Mouse (Mus musculus): Measurements from ENCODE around the gene Nisch.

Nisch gene

DNA sequence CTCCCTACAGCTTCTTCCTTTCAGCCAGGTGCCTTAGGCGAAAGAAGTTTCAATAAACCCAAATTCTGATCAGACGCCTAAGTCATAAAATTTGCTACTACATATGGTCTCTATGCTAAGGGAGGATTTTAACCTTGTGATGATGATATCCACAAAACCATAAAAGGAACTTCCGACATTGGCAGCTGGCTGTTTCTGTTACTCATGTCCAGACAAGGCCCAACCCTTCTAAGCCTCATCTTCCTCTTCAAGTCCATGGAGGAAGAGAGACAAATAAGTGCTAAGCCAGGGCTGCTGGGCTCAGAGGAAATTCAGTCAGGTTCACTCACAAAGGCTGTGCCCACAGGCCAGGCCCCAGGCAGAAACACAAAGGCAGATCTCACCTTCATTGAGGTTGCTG is 27.4 kb downstream of the Nisch start:
- DNase-seq, result no peak

DNA sequence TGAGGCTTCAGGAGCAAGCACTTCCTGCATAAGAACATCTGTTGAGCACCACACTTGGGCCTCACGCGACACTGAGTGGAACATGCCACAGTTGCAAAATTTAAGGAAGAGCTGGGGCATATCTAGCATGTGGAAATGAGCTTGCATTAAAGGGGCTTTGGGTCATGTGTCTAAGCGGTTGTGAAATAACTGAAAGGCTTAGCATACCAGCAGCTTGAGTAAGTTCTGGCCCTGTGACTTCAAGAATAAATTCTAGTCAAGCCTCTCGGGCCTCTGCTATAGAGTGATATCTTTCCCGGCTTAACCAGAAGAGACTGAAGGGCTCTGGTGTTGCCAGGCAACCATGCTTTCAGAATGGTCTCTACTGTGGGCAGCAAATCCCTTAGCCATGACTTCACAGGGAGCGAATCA is 28.0 kb downstream of the Nisch start:
- DNase-seq, result no peak

DNA sequence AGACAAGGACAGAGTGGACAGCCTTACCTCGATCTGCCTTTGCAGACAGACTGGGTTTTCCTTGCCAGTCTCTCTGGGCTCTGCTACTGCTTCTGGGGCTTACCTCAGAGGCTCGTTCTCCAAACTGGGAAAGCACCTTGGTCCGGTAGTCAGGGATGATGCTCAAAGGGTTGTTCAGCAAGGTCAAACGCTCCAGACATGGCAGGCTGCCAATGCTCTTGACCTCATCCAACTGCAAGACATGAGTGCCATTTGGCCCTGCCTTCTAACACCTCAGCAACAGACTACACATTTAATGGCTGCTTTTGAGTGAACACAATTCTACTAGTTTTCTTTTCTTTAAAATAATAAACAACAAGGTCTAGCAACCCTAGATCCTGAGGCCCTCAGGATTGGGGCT is 30.1 kb downstream of the Nisch start:
- peak; percentile 48 to 51 for DNase-seq

DNA sequence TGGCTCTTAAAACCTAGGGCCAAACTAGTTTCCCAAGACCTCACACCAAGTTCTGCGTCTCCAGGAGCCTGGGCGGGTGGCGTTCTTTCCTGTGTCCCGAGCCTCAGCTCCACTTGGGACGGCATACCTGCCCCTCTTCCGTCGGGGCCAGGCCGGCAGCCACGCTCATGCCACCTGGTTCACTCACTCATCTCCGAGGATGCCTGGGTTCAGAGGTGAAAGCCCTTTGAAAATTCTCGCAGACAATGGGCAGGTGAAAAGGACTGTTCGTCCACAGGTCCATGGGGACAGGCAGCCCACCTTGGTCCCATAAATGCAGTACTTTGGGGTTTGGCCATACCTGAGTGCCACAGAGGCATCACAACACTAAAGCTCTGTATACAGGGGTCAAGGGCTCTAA is 32.6 kb downstream of the Nisch start:
- DNase-seq, result no peak

DNA sequence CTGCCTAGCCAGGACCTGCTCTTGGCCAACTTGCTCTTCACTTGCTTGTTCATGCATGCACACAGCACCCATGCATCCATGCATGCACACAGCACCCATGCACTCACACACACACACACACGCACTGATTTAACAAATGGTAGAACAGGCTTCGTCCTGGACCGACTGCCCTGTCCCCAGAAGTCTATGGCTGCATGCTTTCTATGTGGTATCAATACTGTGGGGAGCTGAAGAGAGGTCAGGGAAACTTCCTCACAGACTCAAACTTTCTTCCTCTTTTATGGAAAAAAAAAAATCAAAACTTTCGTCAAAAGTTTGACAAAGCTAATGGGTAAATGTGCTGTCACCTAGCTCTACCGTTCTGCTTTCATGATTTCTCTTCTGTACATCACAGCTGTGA is 33.2 kb downstream of the Nisch start:
- DNase-seq, result no peak

DNA sequence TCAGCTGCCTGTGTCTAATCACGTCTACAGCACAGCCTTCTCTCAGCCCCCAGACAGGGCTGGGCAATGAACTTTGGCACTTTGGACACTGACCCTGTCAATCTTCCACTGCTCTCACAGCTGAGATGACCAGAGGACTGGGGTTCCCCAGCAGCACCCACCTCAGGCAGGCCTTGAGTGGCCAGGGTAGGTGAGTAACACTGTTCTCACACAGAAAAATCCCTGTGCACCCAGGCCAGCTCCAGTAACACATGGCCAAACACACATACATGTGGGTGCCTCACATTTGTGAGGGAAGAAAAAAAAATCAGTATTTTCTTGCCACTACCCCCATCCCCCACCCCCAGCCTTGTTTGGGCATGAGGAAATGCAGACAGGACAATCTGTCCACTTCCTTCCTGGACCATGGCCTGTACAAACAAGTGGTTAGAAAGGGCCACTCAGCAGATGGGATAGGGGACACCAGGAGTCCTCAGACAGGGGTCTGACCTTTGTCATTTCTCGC is 33.9 kb downstream of the Nisch start:
- no peak for DNase-seq

DNA sequence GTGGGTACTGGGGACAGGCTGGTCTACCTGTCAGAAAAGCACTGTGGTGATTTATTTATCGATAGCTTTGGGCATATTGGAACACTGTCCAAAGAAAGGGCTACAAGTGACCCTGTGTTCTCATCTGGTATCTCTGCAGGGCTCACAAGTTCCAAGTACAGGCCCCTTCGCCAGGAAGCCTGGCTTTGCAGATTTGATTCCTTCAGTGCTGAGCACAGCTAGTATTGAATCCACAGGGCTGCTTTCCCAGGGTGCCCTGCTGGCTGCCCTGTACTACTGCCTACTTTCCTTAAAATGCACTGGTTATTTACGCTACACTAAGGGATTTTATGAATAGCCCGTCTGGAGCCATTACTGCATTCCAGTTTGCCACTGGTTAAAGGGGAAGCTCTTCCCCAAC is 35.2 kb downstream of the Nisch start:
- no peak for DNase-seq

DNA sequence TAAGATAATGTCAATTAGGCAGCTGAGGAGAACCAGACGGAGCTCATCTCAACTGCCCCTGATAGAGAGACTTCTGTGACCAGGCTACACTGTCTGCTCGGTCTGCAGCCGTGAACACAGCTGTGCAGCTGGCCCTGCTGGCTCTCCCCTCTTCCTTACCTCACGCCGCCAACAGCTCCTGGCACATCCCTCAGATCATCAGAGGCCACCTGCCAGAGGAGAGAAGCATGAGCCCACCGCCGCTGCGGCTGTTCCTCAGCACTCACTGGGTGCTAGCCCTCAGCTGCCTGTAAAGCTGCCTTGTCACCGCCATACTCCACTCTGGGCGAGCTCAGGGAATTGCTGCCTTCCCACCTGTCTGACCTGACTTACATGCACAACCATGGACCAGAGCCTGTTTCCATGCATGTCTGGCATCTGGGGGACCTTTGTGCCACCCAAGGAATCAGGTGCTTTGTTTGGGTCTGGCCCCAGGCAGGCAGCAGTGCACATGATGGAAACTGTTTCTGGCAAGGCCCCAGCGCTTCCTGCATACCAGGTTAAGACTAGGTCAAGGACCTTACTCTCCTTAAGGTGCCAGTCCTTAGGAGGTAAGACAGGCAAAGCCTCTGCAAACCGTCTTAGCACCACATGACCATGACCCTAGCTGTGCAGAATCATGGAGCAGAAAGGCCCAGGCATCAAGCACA is 36.9 kb downstream of the Nisch start:
- peak in 1 of 2 experiments; percentile 55 for DNase-seq

DNA sequence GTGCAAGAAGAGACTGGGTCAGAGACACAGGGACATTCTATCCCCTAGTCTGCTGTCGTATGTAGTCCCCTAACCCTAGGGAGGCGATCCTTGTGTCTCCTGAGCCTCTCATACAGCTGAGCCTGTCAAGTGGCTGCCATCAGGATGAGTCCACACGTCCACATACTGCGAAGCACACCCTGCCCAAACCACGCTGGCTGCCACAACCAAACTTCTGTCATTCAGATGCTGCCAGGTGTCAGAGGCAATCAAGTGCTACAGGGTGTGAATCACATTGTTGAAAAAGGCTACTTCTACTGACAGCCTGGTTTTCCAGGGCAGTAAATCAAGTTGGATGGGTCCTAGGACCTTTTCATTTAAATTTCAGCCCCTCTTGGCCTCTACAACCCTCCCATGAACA is 39.0 kb downstream of the Nisch start:
- DNase-seq, result no peak

DNA sequence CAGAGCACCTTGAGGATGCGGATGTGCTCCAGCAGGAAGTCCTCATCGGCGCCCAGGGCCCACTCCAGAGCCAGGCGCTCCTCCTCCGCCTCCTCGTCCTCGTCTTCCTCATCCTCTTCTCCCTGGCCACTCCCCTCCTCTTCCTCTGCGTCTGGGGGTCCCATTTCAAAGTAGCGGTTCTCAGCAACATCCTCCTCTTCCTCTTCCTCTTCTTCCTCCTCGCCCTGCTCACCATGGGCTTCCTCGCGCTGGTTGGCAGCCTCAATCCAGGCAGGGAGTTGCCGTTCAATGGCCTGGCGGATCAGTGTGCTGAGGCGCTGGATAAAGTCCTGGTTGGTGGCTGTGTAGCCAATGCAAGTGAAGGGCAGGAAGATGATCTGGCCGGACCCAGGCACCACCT is 39.5 kb downstream of the Nisch start:
- DNase-seq, result no peak

DNA sequence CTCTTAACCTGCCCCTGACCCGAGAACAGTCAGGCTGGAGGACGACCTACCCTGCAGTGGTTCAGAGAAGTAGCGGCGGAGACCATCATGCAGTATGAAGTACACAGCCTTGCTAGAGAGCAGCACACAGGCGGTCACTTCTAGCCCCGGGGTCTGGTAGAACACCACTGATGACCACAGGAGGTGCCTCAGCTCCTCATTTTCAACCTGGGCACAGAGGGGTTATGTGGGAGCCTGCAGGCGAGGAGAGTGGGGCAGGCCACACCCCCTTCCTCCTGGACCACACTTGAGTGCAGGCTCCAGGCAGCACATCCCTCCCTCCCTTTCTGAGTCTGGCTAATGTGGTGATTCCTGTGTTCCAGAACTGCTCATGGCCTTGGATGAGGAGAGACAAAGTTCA is 43.2 kb downstream of the Nisch start:
- no peak for DNase-seq

DNA sequence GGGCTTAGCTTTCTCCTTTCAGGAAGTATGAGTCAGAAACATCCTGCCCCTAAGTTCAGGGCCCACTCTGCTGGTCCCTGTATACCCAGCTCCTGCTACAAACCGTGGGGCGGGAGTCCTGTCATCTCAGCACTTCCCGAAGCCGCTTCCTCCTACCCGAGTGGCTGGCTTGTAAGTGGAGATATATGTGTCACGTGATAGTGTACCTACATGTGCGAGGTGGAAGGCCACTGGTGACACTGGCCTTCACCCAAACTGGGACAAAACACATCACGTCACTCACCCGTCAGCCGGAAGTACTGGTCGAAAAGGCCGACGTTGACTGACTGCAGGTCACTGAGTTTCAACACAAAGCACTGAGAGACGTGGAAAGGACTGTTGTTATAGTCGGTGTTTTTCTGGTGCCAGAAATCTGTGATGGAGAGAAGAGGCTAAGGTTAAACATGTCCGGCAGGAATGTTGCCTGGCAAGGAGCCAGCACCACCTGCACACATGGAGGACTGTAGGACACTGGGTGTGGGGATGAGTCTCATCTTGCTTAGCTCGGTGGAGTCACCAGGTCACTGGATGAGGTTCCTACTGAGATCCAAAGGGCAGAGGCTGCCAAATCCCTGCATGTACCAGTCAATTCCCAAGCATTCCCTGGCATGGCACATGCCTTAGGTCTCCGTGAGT is 43.8 kb downstream of the Nisch start:
- DNase-seq, result peak; percentile 67 to 68

DNA sequence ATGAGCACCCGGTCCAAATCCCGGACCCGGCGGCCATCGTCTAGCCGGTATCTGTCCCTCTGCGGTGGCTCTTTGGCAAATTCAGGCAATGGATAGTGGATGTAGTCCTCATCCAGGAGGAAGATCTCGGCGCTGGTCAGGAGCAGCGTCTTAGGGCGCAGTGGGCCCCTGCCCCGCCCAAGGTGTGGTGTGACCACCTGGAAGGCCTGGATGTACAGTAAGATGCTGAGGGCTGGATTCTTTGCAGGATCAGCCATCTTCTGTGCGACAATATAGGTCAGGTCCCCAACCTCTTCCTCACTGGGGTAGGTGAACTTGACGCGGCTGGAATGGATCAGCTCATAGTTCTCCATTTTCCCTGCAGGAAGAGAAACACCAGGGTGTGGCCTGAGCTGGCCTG is 44.9 kb downstream of the Nisch start:
- no peak for DNase-seq

DNA sequence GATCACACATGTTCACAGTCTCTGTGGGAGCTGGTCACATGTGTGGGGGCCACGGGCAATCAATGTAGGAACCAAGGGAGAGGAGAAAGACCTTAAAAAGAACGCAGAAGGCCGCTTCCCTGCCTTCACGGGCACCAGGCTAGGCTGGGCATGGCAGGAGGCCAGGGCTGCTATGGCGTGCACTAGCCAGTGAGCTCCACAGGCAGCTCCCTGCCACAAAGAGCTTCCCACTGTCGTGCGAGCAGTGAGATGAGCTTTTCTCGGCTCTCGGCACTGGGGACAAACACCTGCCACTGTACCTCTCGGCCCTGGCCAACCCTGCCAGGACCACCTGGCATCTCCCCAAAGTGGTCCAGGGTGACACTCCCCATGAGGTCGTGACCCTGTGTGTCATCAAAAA is 45.4 kb downstream of the Nisch start:
- peak; percentile 80 to 86 for DNase-seq

DNA sequence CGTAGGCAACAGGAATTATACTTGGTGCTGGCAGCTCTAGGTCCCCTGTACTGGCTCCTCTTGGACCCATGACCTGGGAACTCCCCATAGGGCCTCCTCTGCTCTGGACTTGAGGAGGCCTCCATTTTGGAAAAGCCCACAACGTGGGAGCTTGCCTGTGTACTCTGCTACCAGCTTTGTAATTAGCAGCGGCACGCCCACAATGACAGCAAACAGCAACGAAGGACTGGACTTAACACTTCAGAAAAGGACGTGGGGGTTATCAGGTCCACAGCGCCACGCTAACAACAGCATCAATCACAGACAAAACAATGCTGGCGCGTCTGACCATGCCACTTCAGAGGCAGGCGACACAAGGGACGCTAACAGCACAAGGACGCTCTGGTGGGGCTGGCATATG is 45.8 kb downstream of the Nisch start:
- no peak for DNase-seq

DNA sequence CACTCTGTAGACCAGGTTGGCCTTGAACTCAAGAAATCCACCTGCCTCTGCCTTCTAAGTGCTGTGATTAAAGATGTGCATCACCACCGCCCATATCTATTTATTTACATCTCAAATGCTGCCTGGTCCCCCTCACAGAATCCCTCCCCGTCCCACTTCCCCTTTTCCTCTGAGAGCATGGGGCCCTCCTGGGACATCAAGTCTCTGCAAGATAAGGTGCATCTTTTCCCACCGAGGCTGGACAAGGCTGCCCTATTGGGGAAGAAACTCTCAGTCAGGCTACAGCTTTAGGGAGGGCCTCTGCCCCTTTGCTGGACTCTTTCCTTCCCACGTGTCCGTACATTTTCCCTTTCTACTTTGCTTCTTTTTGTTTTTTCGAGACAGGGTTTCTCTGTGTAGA is 47.2 kb downstream of the Nisch start:
- no peak for DNase-seq

DNA sequence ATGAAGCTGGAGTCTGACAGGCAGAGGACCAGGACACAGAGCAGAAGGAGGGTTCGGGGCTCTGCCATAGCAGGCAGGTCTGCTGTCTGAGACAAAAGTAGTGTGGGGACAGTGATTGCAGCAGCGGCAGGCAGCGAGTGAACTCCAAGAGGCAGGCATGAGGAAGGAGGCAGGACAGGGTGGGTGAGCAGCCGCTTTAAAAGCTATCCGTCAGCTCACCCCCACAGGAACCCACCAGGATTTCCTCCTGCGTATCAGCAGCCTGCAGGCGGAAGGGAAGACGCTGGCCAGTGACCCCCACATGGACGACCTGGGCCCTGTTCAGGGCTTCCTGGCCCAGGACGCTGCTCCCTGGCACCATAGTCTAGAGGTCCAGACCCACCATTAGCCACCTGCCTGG is 48.3 kb downstream of the Nisch start, which contains the start of gene Stab1:
TSS of gene Stab1 (minus strand) at position 217 of the 400 bp plus-strand sequence.
- DNase-seq, result no peak

DNA sequence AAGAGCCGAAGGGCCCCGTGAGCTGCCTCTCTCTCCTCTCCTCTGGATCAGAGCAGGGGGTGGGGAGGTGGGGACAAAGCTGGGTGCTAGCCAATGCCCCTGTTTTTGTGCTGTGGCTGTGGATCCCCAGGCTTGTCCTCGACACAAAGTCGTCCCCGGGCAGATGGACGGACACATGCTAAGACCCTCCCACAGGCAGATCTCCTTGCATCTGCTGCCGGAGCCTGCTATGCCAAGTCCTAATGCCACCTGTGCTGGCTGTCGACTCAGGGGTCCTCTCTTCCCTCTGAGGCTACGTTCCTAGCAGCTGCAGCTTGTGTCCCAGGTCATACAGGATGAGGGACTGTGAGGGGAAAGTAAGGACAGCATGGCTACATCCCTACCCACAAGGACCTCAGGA is 49.9 kb downstream of the Nisch start:
- peak; percentile 53 to 57 for DNase-seq

DNA sequence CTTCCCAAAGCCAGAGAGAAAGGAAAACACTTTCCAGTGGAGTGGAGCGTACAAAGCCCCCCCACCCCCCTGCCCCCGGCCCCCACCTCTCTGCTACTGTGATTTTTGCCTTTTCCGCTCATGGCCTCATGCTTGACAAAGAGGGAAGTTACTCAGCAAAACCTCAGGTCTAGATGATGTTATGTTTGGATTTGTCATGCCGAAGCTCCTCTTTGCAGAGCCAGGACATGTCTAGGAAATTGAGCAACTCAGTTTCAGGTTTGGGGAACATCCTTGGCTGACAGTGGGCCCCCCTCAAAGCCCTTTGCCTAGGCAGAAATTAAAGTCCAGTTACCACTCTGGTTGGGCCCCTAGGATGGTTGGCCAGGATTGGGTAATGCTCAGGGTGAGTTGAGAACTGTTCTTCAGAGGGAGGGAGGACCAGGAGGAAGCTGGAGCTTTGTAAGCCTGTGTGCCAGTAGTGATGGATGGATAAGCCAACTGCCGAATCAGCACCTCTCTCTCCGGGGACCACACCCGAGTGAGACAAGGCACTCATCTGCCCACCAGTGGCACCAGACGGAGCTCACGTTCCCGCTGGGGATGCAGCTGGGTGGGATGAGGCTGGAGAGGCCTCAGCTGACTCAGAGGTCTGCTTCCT is 50.6 kb downstream of the Nisch start:
- peak in 1 of 2 experiments; percentile 42 for DNase-seq

DNA sequence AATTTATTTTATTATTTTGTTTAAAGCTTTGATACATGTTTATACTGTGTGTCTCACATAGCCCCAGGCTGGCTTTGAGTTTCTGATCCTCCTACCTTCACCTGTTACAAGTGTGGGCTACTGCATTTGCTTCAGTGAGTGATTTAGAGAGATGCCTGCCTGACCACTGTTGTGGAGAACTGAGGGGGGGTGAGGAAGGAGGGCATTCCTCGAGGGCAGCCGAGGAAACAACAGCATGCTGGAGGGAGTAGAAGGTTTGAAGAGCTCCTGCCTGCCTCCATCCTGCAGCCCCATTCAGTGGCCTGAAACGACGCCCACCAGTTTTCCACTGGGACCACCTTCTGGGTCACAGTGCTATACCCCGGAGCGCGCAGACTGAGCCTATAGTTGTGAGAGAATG is 51.3 kb downstream of the Nisch start:
- DNase-seq, result no peak

DNA sequence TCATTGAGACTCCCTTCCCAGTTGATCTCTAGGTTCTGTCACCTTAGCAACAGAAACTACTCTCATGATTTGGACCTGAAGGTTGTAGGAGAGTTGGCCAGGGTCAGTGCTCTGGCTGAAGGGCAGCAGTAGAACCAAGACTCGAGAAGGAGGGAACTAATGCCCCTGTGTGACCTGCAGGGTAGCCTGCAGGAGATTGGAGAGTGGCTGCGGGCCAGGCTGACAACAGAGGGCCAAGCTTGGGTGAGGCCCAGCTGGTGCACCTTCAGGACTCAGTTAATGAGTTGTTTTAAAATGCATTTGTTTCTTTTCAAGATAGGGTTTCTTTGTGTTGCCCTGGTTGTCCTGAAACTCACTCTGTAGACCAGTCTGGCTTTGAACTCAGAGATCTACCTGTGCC is 51.7 kb downstream of the Nisch start:
- peak; percentile 49 to 51 for DNase-seq

DNA sequence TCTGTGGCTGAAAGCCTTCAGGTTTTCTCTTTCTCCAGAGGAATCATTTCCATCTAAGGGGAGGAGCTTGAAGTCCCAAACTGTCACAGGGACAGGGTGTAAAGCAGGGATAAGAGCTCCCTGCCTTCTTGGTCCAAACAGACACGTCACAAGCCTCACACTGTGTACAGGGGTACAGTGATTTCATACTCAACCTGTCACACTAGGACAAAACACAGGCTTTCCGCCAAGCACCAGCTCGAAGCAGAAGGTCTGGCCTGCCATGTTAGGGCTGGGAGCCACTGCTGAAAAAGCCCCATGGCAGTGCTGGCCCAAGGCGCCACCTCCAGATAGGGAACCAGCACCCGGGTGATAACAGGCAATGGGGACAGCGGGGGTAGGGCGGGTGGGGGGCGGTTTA is 52.7 kb downstream of the Nisch start:
- peak; percentile 81 to 82 for DNase-seq

DNA sequence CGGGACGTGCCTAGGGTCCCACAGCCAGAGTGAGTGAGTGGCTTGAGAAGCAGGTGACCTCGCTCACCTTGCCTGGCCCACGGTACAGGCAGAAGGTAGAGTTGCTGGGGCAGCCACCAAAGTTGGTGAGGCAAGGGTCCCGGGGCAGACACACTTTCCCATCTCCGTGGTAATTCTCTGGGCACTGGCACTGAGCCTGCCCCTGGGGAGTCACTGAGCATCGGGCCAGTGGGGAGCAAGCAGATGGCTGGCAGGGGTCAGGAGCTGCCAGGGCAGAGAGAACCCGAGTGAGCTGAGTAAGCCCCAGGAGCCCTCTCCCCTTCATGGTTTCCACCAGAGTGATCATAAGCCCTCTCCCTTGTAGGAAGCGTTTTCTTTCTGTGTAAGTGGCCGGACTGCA is 55.1 kb downstream of the Nisch start:
- peak; percentile 47 to 60 for DNase-seq

DNA sequence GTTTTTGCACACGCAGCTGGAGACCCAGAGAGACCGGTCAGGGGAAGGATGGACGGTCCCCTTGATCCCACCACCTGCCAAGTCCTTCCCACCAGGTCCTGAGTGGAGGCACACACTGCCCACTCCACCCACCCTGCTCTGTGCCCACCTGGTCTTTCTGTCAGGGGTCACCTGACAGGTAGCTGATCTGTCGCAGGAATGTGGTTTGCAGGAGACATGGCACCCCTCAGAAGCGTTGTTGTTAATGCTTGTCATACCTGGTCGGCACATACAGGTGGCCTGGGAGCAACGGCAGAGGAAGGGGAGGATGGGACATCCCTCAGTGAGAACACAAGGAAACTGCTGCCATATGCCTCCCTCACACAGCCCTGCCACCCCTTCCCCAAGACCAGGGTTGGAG is 55.6 kb downstream of the Nisch start:
- DNase-seq, result no peak

Data from cerebellum, postnatal 14 days (tissue).